Mouse (Mus musculus) limb, embryonic 14.5 days (tissue): ENCODE data around the gene Braf. TPM values are rescaled to one million over a fixed set of nuclear protein-coding genes. Genes with fewer than 3 reads are reported as not detected.

Source experiments
- ATAC-seq: fragments of 200-750 bp; cut with Nextera tagmentation; 2 replicates; pipeline ENCODE4 v1.8.0; 2017; ENCODE audit warnings: low read depth, moderate number of reproducible peaks, moderate TSS enrichment; ENCODE audit not compliant: low FRiP score
- DNase-seq: peaks from one replicate; pipeline ENCODE4 v3.0.0-alpha.2; 2015; ENCODE audit warnings: low spot score
- H3K27ac ChIP-seq: fragments of 300-500 bp; sonication (generic); replicated peaks from 2 replicates; pipeline ENCODE4 v1.5.1; 2014; ENCODE audit warnings: low read depth, mild to moderate bottlenecking, low read length, moderate library complexity, mixed read lengths
- H3K27me3 ChIP-seq: fragments of 300-500 bp; sonication (generic); 2 replicates; pipeline ENCODE4 v1.6.1; 2014; ENCODE audit warnings: low read length, mixed read lengths; ENCODE audit not compliant: control insufficient read depth, insufficient read depth
- H3K36me3 ChIP-seq: fragments of 300-500 bp; sonication (generic); 2 replicates; pipeline ENCODE4 v1.6.1; 2014; ENCODE audit warnings: mild to moderate bottlenecking, low read length, moderate library complexity, mixed read lengths; ENCODE audit not compliant: control insufficient read depth, insufficient read depth
- H3K4me1 ChIP-seq: fragments of 300-500 bp; sonication (generic); 2 replicates; pipeline ENCODE4 v1.6.1; 2014; ENCODE audit warnings: antibody characterized with exemption, low read length, mixed read lengths; ENCODE audit not compliant: control insufficient read depth, insufficient read depth
- H3K4me2 ChIP-seq: fragments of 300-500 bp; sonication (generic); replicated peaks from 2 replicates; pipeline ENCODE4 v1.6.1; 2014; ENCODE audit warnings: low read depth, mild to moderate bottlenecking, low read length, moderate library complexity; ENCODE audit not compliant: severe bottlenecking
- H3K4me3 ChIP-seq: fragments of 300-500 bp; sonication (generic); replicated peaks from 2 replicates; pipeline ENCODE4 v1.5.1; 2014; ENCODE audit warnings: low read length
- H3K9ac ChIP-seq: fragments of 300-500 bp; sonication (generic); 2 replicates; pipeline ENCODE4 v1.6.1; 2014; ENCODE audit warnings: mild to moderate bottlenecking, low read depth, low read length, moderate library complexity; ENCODE audit not compliant: severe bottlenecking
- H3K9me3 ChIP-seq: fragments of 300-500 bp; sonication (generic); 2 replicates; pipeline ENCODE4 v1.6.1; 2016; ENCODE audit warnings: low read length; ENCODE audit not compliant: control insufficient read depth
- POLR2A ChIP-seq: fragments of 200-500 bp; IDR thresholded peaks from 2 replicates; pipeline ENCODE4 v1.8.0; 2012; ENCODE audit warnings: inconsistent platforms, mild to moderate bottlenecking, moderate library complexity, borderline replicate concordance; ENCODE audit not compliant: insufficient read depth, insufficient read length; ENCODE audit errors: extremely low read depth
- WGBS: fragments of 180-500 bp; shearing (Covaris S2); extraction: QIAGEN DNeasy Blood & Tissue Kit; methylation state at CpG from one replicate; pipeline ENCODE4 v1.1.7; 2014; 5-methylcytosine and 5-hydroxymethylcytosine counted together
- polyA plus RNA-seq, 2 experiments: library from polyadenylated mRNA; depleted of rRNA in 1 of 2; stranded (reverse) in 1 of 2; unstranded in 1 of 2; fragments of >200 nt; fragmentation: Nextera tagmentation in 1 of 2; extraction: Ambion mirVana in 1 of 2; gene quantifications; 2 replicates each; pipeline versions ENCODE4 v1.2.1 to v1.2.3; 2012 to 2014

Gene Braf
- polyA plus RNA-seq, 2 experiments, result 14.2 to 15.2 TPM

GRCm38 (mm10) chr6:39556900-39557659 lies 168.2 kb downstream of the Braf start:
- ATAC-seq (peak; percentile 62), DNase-seq (peak; percentile 38)
- WGBS, result under 1% methylated on average over 32 of the region's 54 CpGs
- Histone ChIP-seq H3K4me1 (peaks cover 27% of the 10 kb centered on the region), H3K9me3 (no peaks in the 10 kb centered on the region), H3K27me3 (no peaks in the 10 kb centered on the region), H3K36me3 (no peaks in the 10 kb centered on the region), H3K4me2 (peak overlapping the region; percentile 66), H3K27ac (peak overlapping the region; percentile 94), H3K4me3 (peak overlapping the region; percentile 88), H3K9ac (peak overlapping the region; percentile 99)
- no peak for TF ChIP-seq POLR2A

- peaks cover 27% of the 10 kb centered on the region for H3K4me1 ChIP-seq
- H3K27ac ChIP-seq, result no peak overlapping the region
- no peak overlapping the region for H3K4me3 ChIP-seq
- H3K4me2 ChIP-seq, result peak overlapping the region; percentile 66
- WGBS, result 83% methylated on average over 2 of the region's 2 CpGs
- TF ChIP-seq POLR2A, result no peak
- H3K9ac ChIP-seq, result no peak overlapping the region
- ATAC-seq (no peak), DNase-seq (no peak)
- H3K27me3 ChIP-seq, result no peaks in the 10 kb centered on the region
- no peaks in the 10 kb centered on the region for H3K36me3 ChIP-seq
- no peaks in the 10 kb centered on the region for H3K9me3 ChIP-seq
Observed at GRCm38 (mm10) chr6:39555648-39555945, 169.7 kb downstream of the Braf start.

DNA sequence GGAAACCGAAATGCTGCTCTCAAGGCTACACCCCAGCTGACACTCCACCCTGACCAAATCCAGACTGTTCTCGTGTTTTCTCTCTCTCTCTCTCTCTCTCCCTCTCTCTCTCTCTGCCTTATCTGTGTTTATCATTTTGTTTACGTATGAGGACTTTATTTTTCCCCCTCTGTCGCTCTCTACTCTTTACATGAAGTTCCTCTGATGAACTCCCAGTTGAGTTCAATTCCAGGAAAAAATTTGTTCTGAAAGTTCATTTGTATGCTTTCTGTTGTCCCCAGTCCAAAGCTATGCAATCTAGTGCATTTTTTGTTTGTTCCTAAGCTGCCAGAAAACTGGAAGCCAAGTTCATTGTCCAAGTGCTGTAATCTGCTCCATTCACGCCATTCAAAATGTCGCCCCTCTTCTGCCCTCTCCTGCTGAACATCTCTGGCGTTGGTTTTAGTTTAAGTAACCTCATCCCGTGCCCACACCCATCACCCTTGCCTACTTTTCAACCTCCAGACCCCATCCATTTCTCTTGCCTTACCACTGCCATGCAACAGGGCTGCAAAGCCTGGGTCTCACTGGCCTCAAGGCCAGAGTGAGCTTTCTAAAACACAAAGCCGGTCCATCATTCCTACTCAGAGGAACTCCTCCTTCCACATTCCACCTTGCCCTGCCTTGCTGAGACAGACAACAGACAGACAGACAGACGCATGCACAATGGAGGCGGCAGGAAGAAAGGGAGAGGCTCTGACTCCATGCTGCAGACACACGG lies 170.2 kb downstream of the Braf start:
- Histone ChIP-seq H3K36me3 (no peaks in the 10 kb centered on the region), H3K4me3 (no peak overlapping the region), H3K27ac (no peak overlapping the region), H3K27me3 (no peaks in the 10 kb centered on the region), H3K4me2 (peak overlapping the region; percentile 66; the same call in 1 of the 2 replicates), H3K4me1 (peaks cover 27% of the 10 kb centered on the region), H3K9me3 (no peaks in the 10 kb centered on the region), H3K9ac (no peak overlapping the region)
- TF ChIP-seq POLR2A, result no peak
- WGBS, result 84% methylated on average over 11 of the region's 12 CpGs
- no peak for ATAC-seq
- no peak for DNase-seq

Other genes starting within 250 kb of the Braf start
- 52.2 and 60.1 TPM in 2 replicates for gene Dennd2a, start 167.6 kb downstream of the Braf start, polyA plus RNA-seq (2012; rRNA removed)
- gene Dennd2a, start 167.6 kb downstream of the Braf start, polyA plus RNA-seq (2014; fragmentation: Nextera tagmentation; extraction: Ambion mirVana), result 28.3 and 31.6 TPM in 2 replicates
- 17.0 and 19.3 TPM in 2 replicates for gene Adck2, start 151.6 kb downstream of the Braf start, polyA plus RNA-seq (2012; rRNA removed)
- gene Adck2, start 151.6 kb downstream of the Braf start, polyA plus RNA-seq (2014; fragmentation: Nextera tagmentation; extraction: Ambion mirVana), result 38.4 and 41.1 TPM in 2 replicates
- 0.59 and 1.2 TPM in 2 replicates for gene Gm42420, start 139.7 kb downstream of the Braf start, polyA plus RNA-seq (2012; rRNA removed)
- 1.2 and 1.7 TPM in 2 replicates for gene Gm42420, start 139.7 kb downstream of the Braf start, polyA plus RNA-seq (2014; fragmentation: Nextera tagmentation; extraction: Ambion mirVana)
- gene Ndufb2, start 132.9 kb downstream of the Braf start, polyA plus RNA-seq (2012; rRNA removed), result 148 and 234 TPM in 2 replicates
- 347 and 358 TPM in 2 replicates for gene Ndufb2, start 132.9 kb downstream of the Braf start, polyA plus RNA-seq (2014; fragmentation: Nextera tagmentation; extraction: Ambion mirVana)
- gene Mrps33, start 85.5 kb upstream of the Braf start, polyA plus RNA-seq (2012; rRNA removed), result 198 and 225 TPM in 2 replicates
- gene Mrps33, start 85.5 kb upstream of the Braf start, polyA plus RNA-seq (2014; fragmentation: Nextera tagmentation; extraction: Ambion mirVana), result 179 and 180 TPM in 2 replicates
- 2.3 and 2.4 TPM in 2 replicates for gene Tmem178b, start 147.8 kb upstream of the Braf start, polyA plus RNA-seq (2012; rRNA removed)
- 1.2 TPM in 2 replicates for gene Tmem178b, start 147.8 kb upstream of the Braf start, polyA plus RNA-seq (2014; fragmentation: Nextera tagmentation; extraction: Ambion mirVana)